Mouse (Mus musculus): ENCODE results near the gene Srsf5. TPM values are rescaled to one million over a fixed set of nuclear protein-coding genes. Genes with fewer than 3 reads are reported as not detected.

Gene Srsf5
- polyA plus RNA-seq, 1 experiment = 256 TPM

- no peak overlapping the region for H3K4me3 ChIP-seq (ENCODE audit: extremely low read depth, insufficient read depth, insufficient read length)
- no peak for DNase-seq (ENCODE audit: low read depth in 1 of 2, low spot score in 2 of 2)
- no peak overlapping the region for H3K27ac ChIP-seq (ENCODE audit: insufficient read depth, low read length)
- 51% methylated on average over 8 of the region's 8 CpGs for WGBS
- H3K4me1 ChIP-seq (ENCODE audit: control insufficient read depth, insufficient read depth, insufficient read length) = peaks cover 13% of the 10 kb centered on the region; the same call in 1 of the 2 replicates
- TF ChIP-seq CTCF (IDR thresholded peaks at IDR 0.05; ENCODE audit: extremely low read depth, insufficient read depth, insufficient read length, insufficient replicate concordance) (0 out of 2 replicates have a peak, but pooled peaks have one; percentile 3), POLR2A (IDR thresholded peaks at IDR 0.05; ENCODE audit: low read depth, low read length) (no peak)
- H3K27me3 ChIP-seq (ENCODE audit: control insufficient read depth, insufficient read depth, low read length) = no peaks in the 10 kb centered on the region
- H3K36me3 ChIP-seq (ENCODE audit: control insufficient read depth, insufficient read depth, low read length) = no peaks in the 10 kb centered on the region
Measured at GRCm38 (mm10) chr12:80992540-80993122, 47.3 kb downstream of the Srsf5 start.

GRCm38 (mm10) chr12:80993773-80994172 lies 48.5 kb downstream of the Srsf5 start:
- H3K36me3 ChIP-seq (ENCODE audit: control insufficient read depth, insufficient read depth, low read length) = no peaks in the 10 kb centered on the region

DNA sequence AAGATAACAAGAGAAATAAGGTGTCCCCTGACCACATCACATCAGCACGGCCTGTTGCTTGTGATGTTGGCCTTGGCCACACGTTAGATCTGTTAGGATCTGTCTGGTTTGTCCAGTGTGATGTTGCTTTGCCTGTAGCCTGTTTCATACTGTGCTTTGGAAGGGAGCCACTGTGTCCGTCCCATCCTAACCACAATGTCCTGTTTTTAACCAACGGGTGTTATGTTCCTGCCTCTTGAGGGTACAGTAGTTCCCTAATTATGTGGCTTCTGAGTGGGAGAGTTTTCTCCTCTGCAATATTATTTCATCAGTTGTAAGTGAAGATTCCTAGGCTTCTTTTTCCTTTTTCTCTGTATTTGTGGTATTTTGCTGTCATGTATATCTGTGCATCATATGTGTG lies 50.0 kb downstream of the Srsf5 start:
- H3K36me3 ChIP-seq (ENCODE audit: control insufficient read depth, insufficient read depth, low read length) = no peaks in the 10 kb centered on the region
- H3K27me3 ChIP-seq (ENCODE audit: control insufficient read depth, insufficient read depth, low read length) = no peaks in the 10 kb centered on the region
- WGBS = 18% methylated on average over 4 of the region's 4 CpGs
- H3K4me3 ChIP-seq (ENCODE audit: extremely low read depth, insufficient read depth, insufficient read length) = no peak overlapping the region
- TF ChIP-seq POLR2A (IDR thresholded peaks at IDR 0.05; ENCODE audit: low read depth, low read length) = no peak
- TF ChIP-seq CTCF (IDR thresholded peaks at IDR 0.05; ENCODE audit: extremely low read depth, insufficient read depth, insufficient read length, insufficient replicate concordance) = no peak
- peaks cover 21% of the 10 kb centered on the region for H3K4me1 ChIP-seq (ENCODE audit: control insufficient read depth, insufficient read depth, insufficient read length)
- no peak overlapping the region for H3K27ac ChIP-seq (ENCODE audit: insufficient read depth, low read length)
- no peak for DNase-seq (ENCODE audit: low read depth in 1 of 2, low spot score in 2 of 2)

More at GRCm38 (mm10) chr12:80993773-80994172, 48.5 kb downstream of the Srsf5 start:
- H3K4me1 ChIP-seq (ENCODE audit: control insufficient read depth, insufficient read depth, insufficient read length) = peaks cover 18% of the 10 kb centered on the region
- H3K27me3 ChIP-seq (ENCODE audit: control insufficient read depth, insufficient read depth, low read length) = no peaks in the 10 kb centered on the region
- no peak overlapping the region for H3K4me3 ChIP-seq (ENCODE audit: extremely low read depth, insufficient read depth, insufficient read length)
- no peak for TF ChIP-seq CTCF (IDR thresholded peaks at IDR 0.05; ENCODE audit: extremely low read depth, insufficient read depth, insufficient read length, insufficient replicate concordance)
- TF ChIP-seq POLR2A (IDR thresholded peaks at IDR 0.05; ENCODE audit: low read depth, low read length) = no peak
- H3K27ac ChIP-seq (ENCODE audit: insufficient read depth, low read length) = no peak overlapping the region
- 24% methylated on average over 1 of the region's 1 CpGs for WGBS
- no peak for DNase-seq (ENCODE audit: low read depth in 1 of 2, low spot score in 2 of 2)

DNA sequence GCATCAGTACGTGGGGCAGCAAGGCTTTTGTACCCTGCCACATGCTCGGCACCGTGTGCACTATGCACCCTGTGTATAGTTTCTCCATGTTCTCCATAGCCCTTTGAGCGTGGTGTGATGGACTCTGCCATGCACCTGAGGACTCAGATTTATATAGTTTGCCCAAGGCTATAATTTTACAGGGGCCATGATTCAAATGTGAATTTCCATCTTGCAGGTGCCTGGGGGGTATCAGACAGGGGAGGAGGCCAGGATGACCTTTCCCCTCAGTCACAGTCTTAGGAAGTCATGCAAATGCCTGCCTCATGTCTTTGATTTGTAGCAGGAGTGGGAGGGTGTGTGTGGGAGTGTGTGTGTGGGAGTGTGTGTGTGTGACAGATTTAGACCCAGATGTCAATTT lies 52.3 kb downstream of the Srsf5 start:
- no peak overlapping the region for H3K27ac ChIP-seq (ENCODE audit: insufficient read depth, low read length)
- no peak overlapping the region for H3K4me3 ChIP-seq (ENCODE audit: extremely low read depth, insufficient read depth, insufficient read length)
- TF ChIP-seq POLR2A (IDR thresholded peaks at IDR 0.05; ENCODE audit: low read depth, low read length) = no peak
- no peak for TF ChIP-seq CTCF (IDR thresholded peaks at IDR 0.05; ENCODE audit: extremely low read depth, insufficient read depth, insufficient read length, insufficient replicate concordance)
- no peaks in the 10 kb centered on the region for H3K36me3 ChIP-seq (ENCODE audit: control insufficient read depth, insufficient read depth, low read length)
- WGBS = 92% methylated on average over 4 of the region's 4 CpGs
- H3K4me1 ChIP-seq (ENCODE audit: control insufficient read depth, insufficient read depth, insufficient read length) = peaks cover 13% of the 10 kb centered on the region
- DNase-seq (ENCODE audit: low read depth in 1 of 2, low spot score in 2 of 2) = no peak
- H3K27me3 ChIP-seq (ENCODE audit: control insufficient read depth, insufficient read depth, low read length) = no peaks in the 10 kb centered on the region

DNA sequence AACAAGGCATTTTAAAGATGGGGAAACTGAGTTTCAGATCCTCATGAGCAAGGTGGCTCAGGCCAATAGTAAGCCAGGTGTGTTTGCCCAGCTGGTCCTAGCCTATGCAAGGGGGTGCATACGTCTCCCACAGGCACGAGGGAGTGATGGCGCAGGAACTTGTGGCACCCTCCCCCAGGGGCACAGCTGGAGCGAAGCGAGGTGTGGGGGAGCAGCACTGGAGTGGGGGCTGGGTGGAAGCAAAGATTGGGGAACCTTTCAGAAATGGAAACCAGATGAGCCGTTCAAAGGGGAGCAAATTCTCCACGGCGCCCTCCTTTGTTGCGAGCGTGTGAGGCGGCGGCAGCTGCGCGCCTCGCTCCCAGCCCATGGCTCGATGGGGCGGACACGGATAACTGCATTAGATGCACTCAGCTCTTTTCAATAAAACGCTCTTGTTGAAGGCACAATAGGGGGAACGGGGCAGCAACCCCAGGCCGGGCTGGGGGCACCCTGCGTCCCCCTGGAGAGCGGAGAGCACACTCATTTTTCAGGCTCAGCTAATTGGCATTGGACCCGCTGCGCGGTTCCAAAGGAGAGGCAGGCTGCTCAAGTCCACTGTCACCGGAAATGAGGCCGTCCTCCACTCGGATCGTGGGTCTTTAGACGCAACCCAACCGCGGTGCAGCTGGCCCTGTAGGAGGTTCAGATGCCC lies 53.4 kb downstream of the Srsf5 start:
- WGBS = 26% methylated on average over 33 of the region's 33 CpGs
- H3K27ac ChIP-seq (ENCODE audit: insufficient read depth, low read length) = no peak overlapping the region
- H3K36me3 ChIP-seq (ENCODE audit: control insufficient read depth, insufficient read depth, low read length) = no peaks in the 10 kb centered on the region
- H3K4me3 ChIP-seq (ENCODE audit: extremely low read depth, insufficient read depth, insufficient read length) = peak overlapping the region; percentile 21; the same call in 1 of the 2 replicates
- no peak for TF ChIP-seq CTCF (IDR thresholded peaks at IDR 0.05; ENCODE audit: extremely low read depth, insufficient read depth, insufficient read length, insufficient replicate concordance)
- no peak for TF ChIP-seq POLR2A (IDR thresholded peaks at IDR 0.05; ENCODE audit: low read depth, low read length)
- no peaks in the 10 kb centered on the region for H3K27me3 ChIP-seq (ENCODE audit: control insufficient read depth, insufficient read depth, low read length)
- DNase-seq (ENCODE audit: low read depth in 1 of 2, low spot score in 2 of 2) = peak; percentile 11 to 26
- peaks cover 8% of the 10 kb centered on the region for H3K4me1 ChIP-seq (ENCODE audit: control insufficient read depth, insufficient read depth, insufficient read length)

Other genes with a start within 250 kb of the Srsf5 start
- gene Ccdc177, start 184.8 kb upstream of the Srsf5 start, polyA plus RNA-seq (2012; rRNA removed) = not detected in 2 replicates
- gene Susd6, start 155.0 kb upstream of the Srsf5 start, polyA plus RNA-seq (2012; rRNA removed) = 32.0 and 49.8 TPM in 2 replicates
- not detected in 2 replicates for gene Slc10a1, start 23.2 kb downstream of the Srsf5 start, polyA plus RNA-seq (2012; rRNA removed)
- gene Smoc1, start 81.3 kb downstream of the Srsf5 start, polyA plus RNA-seq (2012; rRNA removed) = 0.51 and 0.79 TPM in 2 replicates

All from spleen, adult 2 months (tissue).